Mouse (Mus musculus) liver, embryonic 11.5 days (tissue): ENCODE measurements around the gene AC161166.1. TPM values are rescaled to one million over a fixed set of nuclear protein-coding genes. Genes with fewer than 3 reads are reported as not detected.

ENCODE experiments used
- ATAC-seq: fragments of 200-750 bp; cut with Nextera tagmentation; replicated peaks from 2 replicates; pipeline ENCODE4 v1.8.0; 2017; ENCODE audit warnings: moderate number of reproducible peaks, mild to moderate bottlenecking, moderate TSS enrichment, moderate library complexity; ENCODE audit not compliant: low FRiP score
- DNase-seq: peaks from one replicate; pipeline ENCODE4 v3.0.0-alpha.2; 2017; ENCODE audit warnings: low spot score
- H3K27ac ChIP-seq: fragments of 300-500 bp; sonication (generic); 2 replicates; pipeline ENCODE4 v1.5.1; 2014; ENCODE audit warnings: mild to moderate bottlenecking, low read depth, low read length, control low read depth
- H3K27me3 ChIP-seq: fragments of 300-500 bp; sonication (generic); replicated peaks from 2 replicates; pipeline ENCODE4 v1.6.1; 2014; ENCODE audit warnings: low read length, mixed read lengths; ENCODE audit not compliant: control insufficient read depth, insufficient read depth
- H3K36me3 ChIP-seq: fragments of 300-500 bp; sonication (generic); 2 replicates; pipeline ENCODE4 v1.6.1; 2014; ENCODE audit warnings: mild to moderate bottlenecking, low read length, moderate library complexity, mixed read lengths; ENCODE audit not compliant: control insufficient read depth, insufficient read depth
- H3K4me1 ChIP-seq: fragments of 300-500 bp; sonication (generic); replicated peaks from 2 replicates; pipeline ENCODE4 v1.6.1; 2014; ENCODE audit warnings: low read length, mixed read lengths; ENCODE audit not compliant: control insufficient read depth, insufficient read depth
- H3K4me2 ChIP-seq: fragments of 300-500 bp; sonication (generic); 2 replicates; pipeline ENCODE4 v1.6.1; 2014; ENCODE audit warnings: mild to moderate bottlenecking, control low read depth, moderate library complexity
- H3K4me3 ChIP-seq: fragments of 300-500 bp; sonication (generic); 2 replicates; pipeline ENCODE4 v1.5.1; 2014; ENCODE audit warnings: low read depth, low read length, control low read depth
- H3K9ac ChIP-seq: fragments of 300-500 bp; sonication (generic); 2 replicates; pipeline ENCODE4 v1.6.1; 2014; ENCODE audit warnings: low read depth, low read length, control low read depth
- H3K9me3 ChIP-seq: fragments of 300-500 bp; sonication (generic); 2 replicates; pipeline ENCODE4 v1.6.1; 2016; ENCODE audit warnings: low read length, inconsistent platforms, mixed read lengths; ENCODE audit not compliant: control insufficient read depth
- WGBS: fragments of 180-500 bp; shearing (Covaris S2); extraction: QIAGEN DNeasy Blood & Tissue Kit; methylation state at CpG from one replicate; pipeline ENCODE4 v1.1.7; 2014; 5-methylcytosine and 5-hydroxymethylcytosine counted together
- polyA plus RNA-seq: library from polyadenylated mRNA; unstranded; fragments of >200 nt; fragmentation: Nextera tagmentation; extraction: Ambion mirVana; gene quantifications from 2 replicates; pipeline ENCODE4 v1.2.1, GENCODE M21; 2014

Gene AC161166.1
- polyA plus RNA-seq, 1 experiment from 2014 or later = not detected

GRCm38 (mm10) chr7:24539686-24540085 is 27.4 kb upstream of the AC161166.1 start:
- WGBS = 90% methylated on average over 4 of the region's 4 CpGs
- Histone ChIP-seq H3K4me3 (no peak overlapping the region), H3K4me2 (no peak overlapping the region), H3K4me1 (no peaks in the 10 kb centered on the region), H3K27ac (no peak overlapping the region), H3K36me3 (no peaks in the 10 kb centered on the region), H3K9me3 (no peaks in the 10 kb centered on the region), H3K27me3 (no peaks in the 10 kb centered on the region), H3K9ac (no peak overlapping the region)
- no peak for DNase-seq
- ATAC-seq = no peak

- Histone ChIP-seq H3K9ac (no peak overlapping the region), H3K27ac (no peak overlapping the region), H3K4me2 (no peak overlapping the region), H3K27me3 (peaks cover 7% of the 10 kb centered on the region), H3K4me1 (no peaks in the 10 kb centered on the region), H3K4me3 (no peak overlapping the region), H3K9me3 (no peaks in the 10 kb centered on the region), H3K36me3 (peaks cover 4% of the 10 kb centered on the region)
- WGBS = 61% methylated on average over 5 of the region's 5 CpGs
- ATAC-seq (no peak), DNase-seq (no peak)
These were observed 26.4 kb upstream of the AC161166.1 start for GRCm38 (mm10) chr7:24538701-24539100.

- ATAC-seq = no peak
- H3K9ac ChIP-seq = no peak overlapping the region
- H3K4me3 ChIP-seq = no peak overlapping the region
- WGBS = 46% methylated on average over 5 of the region's 5 CpGs
- no peaks in the 10 kb centered on the region for H3K4me1 ChIP-seq
- H3K36me3 ChIP-seq = peaks cover 8% of the 10 kb centered on the region
- H3K27ac ChIP-seq = no peak overlapping the region
- no peaks in the 10 kb centered on the region for H3K9me3 ChIP-seq
- H3K4me2 ChIP-seq = no peak overlapping the region
- H3K27me3 ChIP-seq = peaks cover 12% of the 10 kb centered on the region
- no peak for DNase-seq
These were observed 25.9 kb upstream of the AC161166.1 start for GRCm38 (mm10) chr7:24538154-24538553.

GRCm38 (mm10) chr7:24537591-24537990 is 25.3 kb upstream of the AC161166.1 start:
- H3K4me1 ChIP-seq = no peaks in the 10 kb centered on the region
- peaks cover 13% of the 10 kb centered on the region for H3K27me3 ChIP-seq
- H3K27ac ChIP-seq = no peak overlapping the region
- 71% methylated on average over 5 of the region's 5 CpGs for WGBS
- H3K9me3 ChIP-seq = no peaks in the 10 kb centered on the region
- DNase-seq (no peak), ATAC-seq (no peak)
- H3K36me3 ChIP-seq = peaks cover 9% of the 10 kb centered on the region
- H3K4me3 ChIP-seq = no peak overlapping the region
- no peak overlapping the region for H3K4me2 ChIP-seq
- H3K9ac ChIP-seq = no peak overlapping the region

- no peak overlapping the region for H3K27ac ChIP-seq
- DNase-seq (no peak), ATAC-seq (no peak)
- peaks cover 9% of the 10 kb centered on the region for H3K36me3 ChIP-seq
- H3K9ac ChIP-seq = no peak overlapping the region
- H3K9me3 ChIP-seq = no peaks in the 10 kb centered on the region
- WGBS = 84% methylated on average over 4 of the region's 4 CpGs
- H3K4me3 ChIP-seq = no peak overlapping the region
- no peak overlapping the region for H3K4me2 ChIP-seq
- peaks cover 2% of the 10 kb centered on the region; the same call in 1 of the 2 replicates for H3K4me1 ChIP-seq
- H3K27me3 ChIP-seq = peaks cover 13% of the 10 kb centered on the region
These were observed 24.8 kb upstream of the AC161166.1 start for GRCm38 (mm10) chr7:24537081-24537480.

GRCm38 (mm10) chr7:24534301-24534700 is 22.0 kb upstream of the AC161166.1 start:
- no peak for ATAC-seq
- DNase-seq = no peak
- H3K4me2 ChIP-seq = peak overlapping the region; percentile 17; the same call in 1 of the 2 replicates
- peaks cover 14% of the 10 kb centered on the region for H3K4me1 ChIP-seq
- no peak overlapping the region for H3K9ac ChIP-seq
- no peak overlapping the region for H3K4me3 ChIP-seq
- WGBS = 58% methylated on average over 19 of the region's 19 CpGs
- H3K27me3 ChIP-seq = peaks cover 13% of the 10 kb centered on the region
- H3K9me3 ChIP-seq = no peaks in the 10 kb centered on the region
- no peak overlapping the region for H3K27ac ChIP-seq
- peaks cover 9% of the 10 kb centered on the region for H3K36me3 ChIP-seq

- H3K9ac ChIP-seq = no peak overlapping the region
- no peak for ATAC-seq
- no peak overlapping the region for H3K4me3 ChIP-seq
- H3K4me1 ChIP-seq = peaks cover 15% of the 10 kb centered on the region
- no peak for DNase-seq
- peaks cover 9% of the 10 kb centered on the region for H3K36me3 ChIP-seq
- 60% methylated on average over 42 of the region's 42 CpGs for WGBS
- H3K27ac ChIP-seq = no peak overlapping the region
- H3K4me2 ChIP-seq = peak overlapping the region; percentile 17; the same call in 1 of the 2 replicates
- H3K27me3 ChIP-seq = peaks cover 13% of the 10 kb centered on the region
- H3K9me3 ChIP-seq = no peaks in the 10 kb centered on the region
These were observed 21.6 kb upstream of the AC161166.1 start for GRCm38 (mm10) chr7:24533806-24534205.

GRCm38 (mm10) chr7:24533031-24533571 is 20.8 kb upstream of the AC161166.1 start:
- WGBS = 82% methylated on average over 28 of the region's 28 CpGs
- peaks cover 15% of the 10 kb centered on the region for H3K4me1 ChIP-seq
- H3K4me3 ChIP-seq = no peak overlapping the region
- DNase-seq (no peak), ATAC-seq (no peak)
- no peaks in the 10 kb centered on the region for H3K9me3 ChIP-seq
- no peak overlapping the region for H3K4me2 ChIP-seq
- peaks cover 13% of the 10 kb centered on the region for H3K27me3 ChIP-seq
- H3K36me3 ChIP-seq = peaks cover 9% of the 10 kb centered on the region
- H3K27ac ChIP-seq = no peak overlapping the region
- no peak overlapping the region for H3K9ac ChIP-seq

GRCm38 (mm10) chr7:24531211-24531971 is 19.1 kb upstream of the AC161166.1 start:
- Histone ChIP-seq H3K9me3 (no peaks in the 10 kb centered on the region), H3K27me3 (peaks cover 13% of the 10 kb centered on the region), H3K4me1 (peaks cover 15% of the 10 kb centered on the region), H3K4me3 (peak overlapping the region; percentile 67), H3K9ac (peak overlapping the region; percentile 80), H3K4me2 (peak overlapping the region; percentile 96), H3K27ac (peak overlapping the region; percentile 71), H3K36me3 (peaks cover 9% of the 10 kb centered on the region)
- peak; percentile 80 for DNase-seq
- WGBS = 3% methylated on average over 43 of the region's 43 CpGs
- ATAC-seq = peak; percentile 63
